Mouse (Mus musculus): ENCODE measurements around the gene Prss28.
A peak's percentile ranks its signal among the peaks of the same experiment; 100 is the strongest.

Gene Prss28

GRCm38 (mm10) chr17:25308346-25308745, at the start of gene Prss28:
Gene Prss28, plus strand, starts transcription at chr17:25308646.
- no peak for DNase-seq (ENCODE audit: low spot score in 2 of 2)

- peak in 1 of 2 experiments; percentile 42 for DNase-seq (ENCODE audit: low spot score in 2 of 2)
Observed at GRCm38 (mm10) chr17:25264453-25264852, 44.0 kb upstream of the Prss28 start.

DNA sequence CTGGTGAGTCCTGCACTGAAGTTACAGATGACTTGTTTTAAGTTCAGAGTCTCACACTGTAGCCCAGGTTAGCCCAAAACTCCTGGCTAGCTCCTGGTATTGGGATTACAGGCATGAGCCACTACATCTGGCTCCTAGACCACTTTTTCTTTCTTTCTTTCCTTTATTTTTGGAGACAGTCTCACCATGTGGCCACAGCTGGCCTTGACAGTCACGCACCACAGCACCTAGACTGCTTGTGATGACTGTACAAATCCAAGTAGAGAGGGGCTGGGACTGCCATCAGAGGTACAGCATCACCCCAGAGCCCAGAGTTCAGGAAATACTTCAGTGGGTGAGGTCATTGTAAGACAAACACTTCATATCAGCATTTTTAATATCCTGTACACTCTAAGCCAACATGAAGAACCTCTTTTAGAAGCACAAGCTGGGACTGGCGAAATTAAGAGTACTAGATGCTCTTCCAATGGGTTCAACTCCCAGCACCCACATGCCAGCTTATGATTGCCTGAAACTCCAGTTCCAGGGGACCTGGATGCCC, 37.6 kb upstream of the Prss28 start:
- DNase-seq (ENCODE audit: low spot score in 2 of 2) = no peak

GRCm38 (mm10) chr17:25272326-25272725, 36.1 kb upstream of the Prss28 start:
- no peak for DNase-seq (ENCODE audit: low spot score in 2 of 2)

DNA sequence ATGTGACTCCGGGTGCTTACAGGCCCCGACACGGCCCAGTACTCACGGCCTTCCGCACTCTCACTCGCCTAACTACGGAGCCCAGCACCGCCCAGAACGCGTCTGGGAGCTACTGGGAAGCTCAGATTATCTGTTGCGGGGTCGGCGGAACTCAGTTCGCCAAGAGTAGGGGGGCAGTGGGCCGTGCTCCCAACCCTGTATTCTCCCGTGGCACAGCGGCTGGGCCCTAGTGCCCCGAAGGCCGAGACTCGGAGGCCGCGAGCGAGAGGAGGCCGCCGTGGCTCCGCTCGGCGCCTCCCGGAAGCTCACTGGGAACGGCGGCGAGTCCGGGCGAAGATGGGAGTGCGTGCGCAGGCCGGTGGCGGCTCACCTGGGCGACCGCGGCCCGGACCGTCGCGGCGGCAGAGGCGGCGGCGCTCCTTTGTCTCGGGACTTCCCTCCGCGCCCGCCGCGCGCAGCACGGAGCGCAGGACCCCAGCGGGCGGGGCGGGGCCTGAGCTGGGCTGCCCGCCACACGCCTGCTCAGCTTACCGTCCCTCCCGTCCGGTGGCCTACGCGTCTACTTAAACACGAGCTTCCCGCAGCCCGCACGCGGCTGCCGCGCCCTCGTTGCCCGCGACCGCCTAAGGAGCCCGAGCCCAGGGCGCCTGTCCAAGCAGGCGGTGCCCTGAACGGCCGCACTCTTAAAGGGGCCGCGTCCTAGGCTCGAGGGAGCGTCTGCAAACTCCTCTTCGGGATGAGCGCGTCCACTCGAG, 35.3 kb upstream of the Prss28 start:
- DNase-seq (ENCODE audit: low spot score in 2 of 2) = peak; percentile 95

DNA sequence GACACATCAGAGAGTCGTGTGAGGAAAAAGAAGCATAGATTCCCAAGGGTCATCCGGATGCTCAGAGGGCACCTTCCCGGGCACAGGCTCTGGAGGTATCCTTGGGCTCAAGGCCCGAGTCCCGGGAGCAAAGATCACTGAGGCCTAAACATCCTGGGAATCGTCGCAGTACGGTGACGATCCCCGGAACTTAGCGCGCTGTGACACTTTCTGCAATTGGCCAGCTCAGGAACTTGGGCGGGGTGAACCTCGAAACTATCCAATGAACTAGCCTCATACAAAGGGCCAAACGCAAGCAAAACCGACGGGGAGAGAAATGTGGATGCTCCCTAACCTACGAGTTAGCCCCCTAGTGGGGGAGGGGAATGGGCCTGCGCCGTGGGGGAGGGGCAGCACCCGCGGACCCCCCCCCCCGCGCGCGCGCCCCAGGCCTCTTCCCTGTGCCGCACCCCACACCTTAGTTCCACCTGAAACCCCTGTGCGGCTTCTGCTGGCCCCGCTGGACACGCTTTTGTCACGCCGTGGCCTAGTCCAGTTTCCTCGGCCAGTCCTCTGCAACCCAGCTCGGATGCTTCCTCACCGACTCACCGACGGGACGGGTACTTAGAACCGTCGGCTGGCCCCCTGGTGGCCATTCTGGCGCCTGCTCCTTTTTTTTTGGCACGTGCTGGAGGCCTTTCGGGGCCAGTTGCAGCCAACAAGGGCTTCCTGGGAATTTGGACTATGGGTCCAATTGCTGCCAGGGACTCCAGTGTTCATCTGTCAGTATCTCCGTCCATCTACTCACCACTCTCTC, 34.5 kb upstream of the Prss28 start:
- DNase-seq (ENCODE audit: low spot score in 2 of 2) = peak; percentile 97 to 98

GRCm38 (mm10) chr17:25274571-25275346, 33.7 kb upstream of the Prss28 start, which contains the start of gene Ube2i:
Gene Ube2i, minus strand, starts transcription at chr17:25274622.
- DNase-seq (ENCODE audit: low spot score in 2 of 2) = no peak

DNA sequence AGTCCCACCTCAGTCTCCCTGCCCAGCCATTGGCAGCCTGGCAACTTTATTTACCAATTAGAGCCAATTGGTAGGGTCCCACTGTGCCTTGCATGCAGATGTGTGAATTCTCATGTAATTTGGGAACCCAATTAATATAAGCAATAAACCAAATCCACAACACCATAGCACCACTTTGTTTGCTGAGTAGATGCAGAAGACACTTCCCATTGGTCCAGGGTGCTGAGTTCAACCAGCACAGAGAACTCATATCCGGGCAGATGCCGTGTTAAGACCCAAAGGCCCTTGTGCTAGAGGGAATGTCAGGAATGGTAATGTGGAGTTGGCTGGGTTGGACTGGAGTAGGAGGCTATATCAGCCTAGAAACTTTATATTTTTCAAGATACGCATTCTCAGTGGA, 32.6 kb upstream of the Prss28 start:
- no peak for DNase-seq (ENCODE audit: low spot score in 2 of 2)

- DNase-seq (ENCODE audit: low spot score in 2 of 2) = no peak
Observed at GRCm38 (mm10) chr17:25282133-25282532, 26.3 kb upstream of the Prss28 start.

GRCm38 (mm10) chr17:25285033-25285432, 23.4 kb upstream of the Prss28 start:
- peak; percentile 46 to 63 for DNase-seq (ENCODE audit: low spot score in 2 of 2)

DNA sequence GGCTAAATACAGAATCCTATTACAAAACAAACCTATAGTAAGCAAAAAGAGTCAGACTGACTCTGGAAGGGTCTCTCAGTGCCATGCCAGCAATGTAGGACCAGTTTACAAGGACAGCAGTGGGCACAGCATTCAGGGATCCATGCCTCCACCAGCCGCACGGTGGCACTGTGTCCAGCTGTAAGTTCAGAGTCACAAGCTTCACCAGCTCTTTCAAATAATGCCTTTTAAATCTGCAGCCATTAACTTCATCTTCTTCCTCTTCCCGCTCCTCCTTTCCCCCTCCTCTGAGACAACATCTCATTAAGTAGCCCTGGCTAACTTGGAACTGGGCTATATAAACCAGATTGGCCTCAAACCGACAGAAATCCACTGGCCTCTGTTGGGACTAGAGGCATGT, 19.6 kb upstream of the Prss28 start:
- peak; percentile 38 to 45 for DNase-seq (ENCODE audit: low spot score in 2 of 2)

- DNase-seq (ENCODE audit: low spot score in 2 of 2) = no peak
Observed at GRCm38 (mm10) chr17:25290411-25290810, 18.0 kb upstream of the Prss28 start.

- no peak for DNase-seq (ENCODE audit: low spot score in 2 of 2)
Observed at GRCm38 (mm10) chr17:25293495-25293894, 15.0 kb upstream of the Prss28 start.

- DNase-seq (ENCODE audit: low spot score in 2 of 2) = no peak
Observed at GRCm38 (mm10) chr17:25294111-25294510, 14.3 kb upstream of the Prss28 start.

GRCm38 (mm10) chr17:25298094-25298493, 10.4 kb upstream of the Prss28 start, which contains the start of gene Prss34:
Gene Prss34, plus strand, starts transcription at chr17:25298394.
- DNase-seq (ENCODE audit: low spot score in 2 of 2) = no peak

GRCm38 (mm10) chr17:25318354-25318753, 9.9 kb downstream of the Prss28 start, which contains the start of gene Prss29:
Gene Prss29, plus strand, starts transcription at chr17:25318654.
- no peak for DNase-seq (ENCODE audit: low spot score in 2 of 2)

DNA sequence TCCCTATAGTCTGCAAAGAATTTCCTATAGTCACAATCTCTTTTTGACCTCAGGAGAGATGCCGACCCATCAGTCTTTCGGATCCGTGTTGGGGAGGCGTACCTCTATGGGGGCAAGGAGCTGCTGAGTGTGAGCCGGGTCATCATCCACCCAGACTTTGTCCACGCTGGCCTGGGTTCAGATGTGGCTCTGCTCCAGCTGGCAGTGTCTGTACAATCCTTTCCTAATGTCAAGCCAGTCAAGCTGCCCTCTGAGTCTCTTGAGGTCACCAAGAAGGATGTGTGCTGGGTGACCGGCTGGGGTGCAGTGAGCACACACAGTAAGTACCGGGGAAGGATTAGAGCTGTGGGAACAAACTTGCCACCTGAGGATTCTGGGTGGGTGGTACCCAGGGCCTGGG, 12.4 kb downstream of the Prss28 start:
- no peak for DNase-seq (ENCODE audit: low spot score in 2 of 2)

DNA sequence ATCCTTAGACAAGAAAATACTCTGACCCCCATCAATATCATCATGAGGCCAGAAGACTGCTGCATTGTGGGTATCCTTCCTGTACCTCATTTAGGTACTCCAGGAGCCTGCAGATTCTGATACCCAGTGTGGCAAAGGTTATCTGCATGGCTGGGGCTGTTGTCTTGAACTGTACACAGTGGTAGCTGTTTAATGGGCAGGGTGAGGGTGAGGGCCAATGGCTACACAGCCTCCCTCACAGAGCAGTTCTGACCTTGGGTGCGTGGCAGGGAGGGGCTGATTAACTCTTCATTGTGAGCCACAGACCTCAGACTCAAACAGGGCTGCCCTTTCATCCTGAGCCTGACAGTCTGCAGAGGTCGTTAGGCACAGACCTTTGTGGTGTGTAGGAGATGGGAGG, 14.5 kb downstream of the Prss28 start:
- no peak for DNase-seq (ENCODE audit: low spot score in 2 of 2)

DNA sequence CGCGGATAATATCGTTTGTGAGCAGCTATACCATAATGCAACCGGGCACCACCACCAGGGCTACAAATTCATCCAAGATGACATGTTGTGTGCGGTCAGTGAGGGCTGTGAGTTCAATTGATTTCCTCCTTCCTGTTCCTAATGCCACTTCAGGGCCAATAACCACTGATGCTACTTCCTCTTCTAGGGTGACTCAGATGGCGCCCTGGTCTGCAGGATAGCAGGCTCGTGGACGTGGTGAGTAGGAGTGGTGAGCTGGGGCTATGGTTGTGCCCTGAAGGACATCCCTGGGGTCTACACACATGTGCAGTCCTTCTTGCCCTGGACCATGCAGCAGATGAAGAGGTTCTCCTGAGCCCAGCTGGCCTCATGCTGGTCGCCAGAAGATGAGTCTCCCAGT, 23.9 kb downstream of the Prss28 start:
- DNase-seq (ENCODE audit: low spot score in 2 of 2) = no peak

DNA sequence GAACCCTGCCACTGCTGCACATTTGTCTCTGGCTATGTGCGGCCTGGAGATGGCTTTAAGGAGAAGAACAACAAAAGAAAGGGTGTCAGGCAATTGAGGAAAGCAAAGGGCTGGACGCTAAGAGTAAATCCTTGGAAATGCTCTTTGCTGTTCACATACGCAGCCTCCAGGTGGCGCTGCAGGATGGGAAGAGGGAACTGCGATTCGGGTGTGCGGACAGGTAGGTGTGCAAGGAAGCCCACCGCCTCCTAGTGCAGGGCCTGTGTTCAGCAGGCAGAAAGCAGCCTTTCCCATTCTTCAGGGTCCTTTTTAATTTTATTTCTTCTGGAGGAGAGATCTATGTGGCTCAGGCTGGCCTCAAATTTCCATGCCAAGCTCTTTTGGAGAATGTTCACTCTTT, 25.5 kb downstream of the Prss28 start:
- DNase-seq (ENCODE audit: low spot score in 2 of 2) = peak; percentile 49 to 64

DNA sequence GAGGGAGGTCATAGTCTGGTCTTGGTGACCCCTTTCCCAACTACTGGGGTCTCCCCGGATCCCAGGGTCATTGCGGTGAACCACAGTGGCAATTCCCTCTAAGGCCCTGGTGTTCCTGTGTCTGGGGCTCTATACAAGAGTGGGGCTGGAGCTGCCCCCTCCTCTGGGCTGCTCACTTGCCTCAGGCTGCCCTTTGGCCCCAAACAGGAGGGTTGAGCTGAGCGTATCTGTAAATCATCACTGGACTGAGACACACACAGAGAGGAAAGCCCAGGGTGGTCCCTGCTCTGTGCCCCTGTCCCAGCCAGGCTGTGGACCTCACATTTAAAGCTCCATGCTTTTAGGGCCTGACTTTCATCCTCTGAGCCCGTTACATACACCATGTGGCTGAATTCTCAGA, 29.8 kb downstream of the Prss28 start:
- DNase-seq (ENCODE audit: low spot score in 2 of 2) = no peak

DNA sequence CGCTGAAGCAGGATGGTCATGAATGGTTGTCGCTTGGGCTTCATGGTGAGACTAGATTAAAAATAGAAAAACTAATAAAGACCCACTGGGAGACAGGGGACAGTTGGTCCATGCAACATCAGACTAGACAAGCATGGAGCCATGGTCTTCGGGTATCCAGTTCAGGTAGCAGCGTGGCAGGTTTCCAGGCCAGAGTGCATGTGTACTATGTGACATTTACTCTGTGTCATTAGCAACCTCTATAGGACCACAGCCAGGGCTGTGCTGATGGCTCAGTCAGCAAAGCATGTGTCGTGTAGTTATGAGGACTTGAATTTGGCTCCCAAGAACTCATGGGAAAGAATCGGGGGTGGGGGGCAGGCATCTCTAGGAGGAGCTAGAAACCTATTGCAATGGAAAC, 31.6 kb downstream of the Prss28 start:
- DNase-seq (ENCODE audit: low spot score in 2 of 2) = no peak
